Mouse (Mus musculus): ENCODE measurements around the gene Cfap300. TPM values are rescaled to one million over a fixed set of nuclear protein-coding genes. Genes with fewer than 3 reads are reported as not detected.
A peak's percentile ranks its signal among the peaks of the same experiment; 100 is the strongest.

The Cfap300 gene
- 8.5 and 9.5 TPM in 2 replicates for polyA plus RNA-seq (2012; rRNA removed)
- polyA plus RNA-seq (2014; fragmentation: Nextera tagmentation; extraction: Ambion mirVana): 11.5 and 12.5 TPM in 2 replicates

DNA sequence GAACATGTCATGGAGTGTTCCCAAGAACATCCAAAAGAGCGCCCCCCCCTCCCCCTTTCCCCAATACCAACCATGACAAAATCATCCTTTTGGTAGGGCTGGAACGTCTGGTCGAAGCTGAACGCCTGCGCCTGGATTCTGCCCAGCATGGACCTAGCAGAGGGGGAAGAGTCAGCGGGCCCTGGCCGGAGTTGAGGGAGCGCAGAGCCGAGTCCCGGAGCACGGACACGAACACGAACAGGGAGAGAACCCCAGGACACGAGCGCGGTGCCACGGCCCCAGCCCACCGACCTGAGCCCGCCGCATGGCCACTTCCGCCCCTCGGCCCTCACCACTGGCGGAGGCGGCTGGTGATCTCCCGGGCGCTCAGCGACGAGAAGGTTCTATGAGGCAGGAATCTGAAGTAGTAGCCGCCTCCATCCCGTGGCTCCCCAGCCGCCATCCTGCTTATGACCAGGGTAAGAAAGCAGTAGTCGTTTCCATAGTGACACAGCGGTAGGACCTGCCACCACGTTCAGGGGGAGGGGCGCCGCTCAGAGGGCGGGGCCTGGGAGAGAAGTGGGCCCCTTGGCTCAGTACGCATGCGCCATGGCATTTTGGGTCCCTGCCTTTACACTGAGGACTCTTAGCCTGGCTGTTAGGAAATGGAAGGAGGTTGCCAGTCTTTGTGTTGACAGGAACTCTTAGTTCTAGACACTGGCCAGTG, at the start of gene Cfap300:
Cfap300 (minus strand) TSS at position 486 of the 706 bp plus-strand sequence.
- Histone ChIP-seq H3K27ac (replicated peaks; ENCODE audit: low read depth, low read length) (peak within 1 kb of the TSS; percentile 65), H3K4me3 (replicated peaks; ENCODE audit: low read length) (peak within 1 kb of the TSS; percentile 72), H3K4me1 (ENCODE audit: control insufficient read depth, insufficient read depth, low read length) (peaks cover 4% of the 10 kb centered on the region), H3K9ac (ENCODE audit: low read depth, low read length, severe bottlenecking) (peak within 1 kb of the TSS; percentile 67), H3K4me2 (replicated peaks; ENCODE audit: low read depth, low read length, severe bottlenecking) (peak within 1 kb of the TSS; percentile 54), H3K27me3 (ENCODE audit: control insufficient read depth, insufficient read depth, low read length) (no peaks in the 10 kb centered on the region), H3K36me3 (ENCODE audit: control insufficient read depth, insufficient read depth, low read length) (no peaks in the 10 kb centered on the region), H3K9me3 (ENCODE audit: control insufficient read depth, low read length) (no peaks in the 10 kb centered on the region)
- peak; percentile 65; the same call in 1 of the 2 replicates for TF ChIP-seq POLR2A (IDR thresholded peaks at IDR 0.05; ENCODE audit: borderline replicate concordance, extremely low read depth, insufficient read depth, insufficient read length)
- peak; percentile 97 for DNase-seq (ENCODE audit: low spot score)
- WGBS: under 1% methylated on average over 38 of the region's 39 CpGs
- ATAC-seq (ENCODE audit: low FRiP score, low read depth): peak; percentile 99

DNA sequence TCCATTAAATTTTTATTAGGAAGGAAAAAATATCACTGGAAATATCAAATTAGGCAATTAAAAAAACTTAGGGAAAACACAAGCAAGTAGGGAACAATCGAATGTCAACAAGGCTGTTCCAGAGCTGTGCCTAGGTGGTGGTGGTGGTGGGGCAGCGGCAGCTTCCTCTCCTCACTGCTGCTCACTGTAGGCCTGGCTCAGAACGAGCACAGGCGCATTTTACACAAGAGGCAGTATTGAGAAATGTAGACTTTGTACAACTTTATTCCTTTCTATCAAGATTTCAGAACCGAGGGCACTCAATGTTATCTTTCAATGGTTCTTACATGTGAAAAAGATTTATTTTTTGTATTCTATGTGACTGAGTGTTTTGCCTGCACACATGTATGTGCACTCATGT, 36.3 kb upstream of the Cfap300 start:
- H3K4me2 ChIP-seq (replicated peaks; ENCODE audit: low read depth, low read length, severe bottlenecking): no peak overlapping the region
- 82% methylated on average over 5 of the region's 5 CpGs for WGBS
- TF ChIP-seq POLR2A (IDR thresholded peaks at IDR 0.05; ENCODE audit: borderline replicate concordance, extremely low read depth, insufficient read depth, insufficient read length): no peak
- no peak overlapping the region for H3K27ac ChIP-seq (replicated peaks; ENCODE audit: low read depth, low read length)
- no peak overlapping the region for H3K9ac ChIP-seq (ENCODE audit: low read depth, low read length, severe bottlenecking)
- H3K27me3 ChIP-seq (ENCODE audit: control insufficient read depth, insufficient read depth, low read length): no peaks in the 10 kb centered on the region
- H3K4me3 ChIP-seq (replicated peaks; ENCODE audit: low read length): no peak overlapping the region
- no peaks in the 10 kb centered on the region for H3K4me1 ChIP-seq (ENCODE audit: control insufficient read depth, insufficient read depth, low read length)
- no peak for ATAC-seq (ENCODE audit: low FRiP score, low read depth)
- no peak for DNase-seq (ENCODE audit: low spot score)
- no peaks in the 10 kb centered on the region for H3K9me3 ChIP-seq (ENCODE audit: control insufficient read depth, low read length)
- 0 out of 2 replicates have a peak, but pooled peaks cover 4% of the 10 kb centered on the region for H3K36me3 ChIP-seq (ENCODE audit: control insufficient read depth, insufficient read depth, low read length)

DNA sequence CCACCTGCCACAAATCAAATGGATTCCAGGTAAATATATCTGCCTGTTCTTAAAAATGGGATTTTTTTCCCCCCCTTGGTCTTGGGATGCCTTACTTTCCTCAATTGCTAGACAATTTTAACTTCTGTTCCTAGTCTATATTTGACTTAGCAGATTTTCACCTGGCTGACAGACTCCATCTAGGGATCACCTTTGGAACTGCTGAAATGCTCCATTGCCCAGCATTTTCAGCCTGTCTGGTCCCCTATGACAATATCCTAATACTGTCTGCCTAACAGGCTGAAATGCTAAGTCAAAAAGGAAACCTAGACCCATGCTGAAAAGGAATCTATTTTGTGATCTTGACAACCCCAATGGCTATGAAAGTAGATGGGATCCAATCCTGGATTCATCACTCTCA, 31.7 kb upstream of the Cfap300 start:
- no peak for TF ChIP-seq POLR2A (IDR thresholded peaks at IDR 0.05; ENCODE audit: borderline replicate concordance, extremely low read depth, insufficient read depth, insufficient read length)
- Histone ChIP-seq H3K4me2 (replicated peaks; ENCODE audit: low read depth, low read length, severe bottlenecking) (no peak overlapping the region), H3K4me3 (replicated peaks; ENCODE audit: low read length) (no peak overlapping the region), H3K9me3 (ENCODE audit: control insufficient read depth, low read length) (no peaks in the 10 kb centered on the region), H3K36me3 (ENCODE audit: control insufficient read depth, insufficient read depth, low read length) (0 out of 2 replicates have a peak, but pooled peaks cover 4% of the 10 kb centered on the region), H3K4me1 (ENCODE audit: control insufficient read depth, insufficient read depth, low read length) (no peaks in the 10 kb centered on the region), H3K27me3 (ENCODE audit: control insufficient read depth, insufficient read depth, low read length) (no peaks in the 10 kb centered on the region), H3K9ac (ENCODE audit: low read depth, low read length, severe bottlenecking) (no peak overlapping the region), H3K27ac (replicated peaks; ENCODE audit: low read depth, low read length) (no peak overlapping the region)
- DNase-seq (ENCODE audit: low spot score) (peak; percentile 26), ATAC-seq (ENCODE audit: low FRiP score, low read depth) (no peak)

DNA sequence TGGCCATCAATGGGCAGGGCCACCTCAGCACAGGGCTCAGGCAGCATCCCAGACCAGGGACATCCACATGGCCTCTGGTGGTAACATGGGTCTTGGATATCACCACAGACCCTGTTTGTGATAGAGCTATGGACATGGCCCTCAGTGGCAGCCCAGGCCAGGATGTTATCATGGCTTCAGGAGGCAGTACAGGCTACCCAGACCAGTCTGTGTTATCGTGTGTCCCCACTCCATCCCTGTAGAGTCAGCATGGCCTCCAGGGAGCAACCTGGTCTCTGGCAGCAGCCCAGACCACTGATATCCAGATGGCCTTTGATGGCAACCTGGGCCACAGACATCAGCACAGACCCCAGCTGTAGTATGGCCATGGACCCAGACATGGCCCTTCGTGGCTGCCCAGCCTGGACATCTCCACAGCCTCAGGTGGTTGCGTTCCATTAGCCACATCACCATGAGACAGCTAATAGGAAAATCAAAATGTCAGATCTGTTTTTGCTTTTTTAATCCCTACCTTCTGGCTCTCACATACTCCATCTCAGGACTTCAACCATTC, 30.7 kb upstream of the Cfap300 start:
- no peak for TF ChIP-seq POLR2A (IDR thresholded peaks at IDR 0.05; ENCODE audit: borderline replicate concordance, extremely low read depth, insufficient read depth, insufficient read length)
- Histone ChIP-seq H3K9ac (ENCODE audit: low read depth, low read length, severe bottlenecking) (no peak overlapping the region), H3K4me1 (ENCODE audit: control insufficient read depth, insufficient read depth, low read length) (no peaks in the 10 kb centered on the region), H3K9me3 (ENCODE audit: control insufficient read depth, low read length) (no peaks in the 10 kb centered on the region), H3K36me3 (ENCODE audit: control insufficient read depth, insufficient read depth, low read length) (0 out of 2 replicates have a peak, but pooled peaks cover 4% of the 10 kb centered on the region), H3K4me3 (replicated peaks; ENCODE audit: low read length) (no peak overlapping the region), H3K27me3 (ENCODE audit: control insufficient read depth, insufficient read depth, low read length) (no peaks in the 10 kb centered on the region), H3K4me2 (replicated peaks; ENCODE audit: low read depth, low read length, severe bottlenecking) (no peak overlapping the region), H3K27ac (replicated peaks; ENCODE audit: low read depth, low read length) (no peak overlapping the region)
- WGBS: 75% methylated on average over 3 of the region's 3 CpGs
- ATAC-seq (ENCODE audit: low FRiP score, low read depth): no peak
- no peak for DNase-seq (ENCODE audit: low spot score)

DNA sequence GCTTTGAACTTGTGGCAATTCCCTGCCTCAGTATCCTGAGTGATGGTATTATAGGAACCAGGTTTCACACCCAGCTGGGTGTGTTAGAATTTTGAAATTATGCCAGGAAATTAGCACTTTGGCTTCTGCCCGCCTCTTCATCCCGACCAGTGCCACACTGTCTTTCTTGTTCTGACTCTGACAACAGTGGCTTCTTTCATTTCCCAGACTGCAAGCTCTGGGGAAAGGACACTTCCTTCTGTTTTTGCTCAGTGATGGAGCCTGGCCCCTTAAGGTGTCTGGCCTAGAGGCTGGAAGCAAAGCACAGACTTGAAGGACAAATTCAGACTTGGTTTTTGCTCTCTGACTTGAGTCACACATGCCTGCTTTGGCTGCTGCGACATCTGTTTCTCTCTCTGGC, 17.0 kb upstream of the Cfap300 start:
- DNase-seq (ENCODE audit: low spot score): no peak
- Histone ChIP-seq H3K27me3 (ENCODE audit: control insufficient read depth, insufficient read depth, low read length) (no peaks in the 10 kb centered on the region), H3K9ac (ENCODE audit: low read depth, low read length, severe bottlenecking) (no peak overlapping the region), H3K36me3 (ENCODE audit: control insufficient read depth, insufficient read depth, low read length) (no peaks in the 10 kb centered on the region), H3K4me2 (replicated peaks; ENCODE audit: low read depth, low read length, severe bottlenecking) (no peak overlapping the region), H3K4me1 (ENCODE audit: control insufficient read depth, insufficient read depth, low read length) (no peaks in the 10 kb centered on the region), H3K9me3 (ENCODE audit: control insufficient read depth, low read length) (no peaks in the 10 kb centered on the region), H3K27ac (replicated peaks; ENCODE audit: low read depth, low read length) (no peak overlapping the region), H3K4me3 (replicated peaks; ENCODE audit: low read length) (no peak overlapping the region)
- no peak for TF ChIP-seq POLR2A (IDR thresholded peaks at IDR 0.05; ENCODE audit: borderline replicate concordance, extremely low read depth, insufficient read depth, insufficient read length)
- 68% methylated on average over 3 of the region's 3 CpGs for WGBS
- no peak for ATAC-seq (ENCODE audit: low FRiP score, low read depth)
